Mouse (Mus musculus): ENCODE measurements around the gene Prkch. TPM values are rescaled to one million over a fixed set of nuclear protein-coding genes. Genes with fewer than 3 reads are reported as not detected.

The Prkch gene
- polyA plus RNA-seq, 1 experiment from 2014 or later: 6.4 TPM

GRCm38 (mm10) chr12:73590627-73591276 lies 6.2 kb downstream of the Prkch start:
- peaks cover 4% of the 10 kb centered on the region for H3K27me3 ChIP-seq (replicated peaks; ENCODE audit: control insufficient read depth, insufficient read depth, low read length)
- 70% methylated on average over 15 of the region's 15 CpGs for WGBS
- no peak overlapping the region for H3K4me3 ChIP-seq (ENCODE audit: low read length)
- H3K4me1 ChIP-seq (ENCODE audit: control insufficient read depth, insufficient read depth, low read depth, low read length): 0 out of 2 replicates have a peak, but pooled peaks cover 3% of the 10 kb centered on the region
- no peaks in the 10 kb centered on the region for H3K9me3 ChIP-seq (ENCODE audit: control insufficient read depth, low read length)
- no peak overlapping the region for H3K27ac ChIP-seq (ENCODE audit: low read depth, low read length)
- no peak overlapping the region for H3K9ac ChIP-seq (ENCODE audit: low read depth, low read length)
- no peaks in the 10 kb centered on the region for H3K36me3 ChIP-seq (ENCODE audit: control insufficient read depth, insufficient read depth, low read length)
- ATAC-seq: no peak
- no peak overlapping the region for H3K4me2 ChIP-seq (ENCODE audit: low read length)

DNA sequence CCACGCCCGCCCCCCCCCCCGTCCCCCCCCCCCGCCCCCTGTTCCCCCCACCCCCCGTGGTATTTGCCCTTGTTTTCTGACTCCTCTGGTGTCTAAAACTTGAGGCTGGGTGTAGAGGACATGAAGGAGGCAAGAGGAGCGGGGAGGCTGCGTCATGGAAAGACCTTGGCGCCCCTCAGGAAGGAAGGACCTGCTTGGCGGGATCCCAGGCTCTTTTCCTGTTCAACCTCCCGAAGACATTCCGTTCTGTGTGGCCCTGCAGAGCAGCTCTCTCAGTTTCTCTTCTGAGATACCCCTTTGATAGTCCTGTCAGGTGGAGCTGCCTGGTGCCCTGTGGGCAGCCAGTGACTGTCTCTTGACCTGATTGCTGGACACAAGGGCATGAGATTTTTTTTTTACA lies 7.0 kb downstream of the Prkch start:
- Histone ChIP-seq H3K9ac (ENCODE audit: low read depth, low read length) (no peak overlapping the region), H3K36me3 (ENCODE audit: control insufficient read depth, insufficient read depth, low read length) (no peaks in the 10 kb centered on the region), H3K4me3 (ENCODE audit: low read length) (no peak overlapping the region), H3K4me1 (ENCODE audit: control insufficient read depth, insufficient read depth, low read depth, low read length) (no peaks in the 10 kb centered on the region), H3K4me2 (ENCODE audit: low read length) (no peak overlapping the region), H3K9me3 (ENCODE audit: control insufficient read depth, low read length) (no peaks in the 10 kb centered on the region), H3K27me3 (replicated peaks; ENCODE audit: control insufficient read depth, insufficient read depth, low read length) (peaks cover 4% of the 10 kb centered on the region), H3K27ac (ENCODE audit: low read depth, low read length) (no peak overlapping the region)
- no peak for ATAC-seq
- WGBS: 67% methylated on average over 9 of the region's 11 CpGs

DNA sequence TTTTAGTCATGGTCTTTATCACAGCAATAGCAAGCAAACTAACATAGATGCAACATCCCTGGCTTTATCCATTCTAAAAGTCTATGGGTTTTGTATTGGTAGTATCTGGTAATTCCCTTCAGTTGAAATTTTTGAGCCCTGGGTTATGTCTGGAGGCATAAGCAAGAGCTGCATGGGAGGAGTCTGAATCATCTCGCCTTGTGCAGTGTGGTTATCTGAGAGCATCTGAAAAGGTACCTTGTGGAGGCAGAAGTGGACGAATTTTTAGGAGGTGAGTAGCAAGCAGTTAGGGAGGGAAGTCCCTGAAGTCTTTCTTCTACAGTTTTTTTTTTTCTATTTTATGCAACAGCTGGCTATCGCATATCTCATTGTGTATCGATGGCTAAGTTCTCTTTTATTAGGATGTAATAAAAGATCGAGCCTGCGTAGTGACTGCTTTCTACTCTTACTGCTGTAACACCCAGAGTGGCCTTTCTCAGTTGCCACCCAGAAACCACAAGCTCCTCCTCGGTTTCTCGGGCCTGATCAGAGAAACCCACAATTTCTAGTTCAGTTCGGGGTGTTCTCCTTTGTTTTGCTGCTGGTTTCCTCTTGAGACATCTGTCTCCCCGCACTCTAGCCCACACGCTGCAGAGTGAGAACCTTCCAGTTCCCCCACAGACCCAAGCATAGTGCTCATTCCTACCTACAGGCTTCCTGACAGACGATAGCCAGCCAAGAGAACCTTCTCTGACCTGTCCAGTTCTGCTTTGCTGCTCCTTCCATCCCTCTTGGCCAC lies 8.6 kb downstream of the Prkch start:
- Histone ChIP-seq H3K27ac (ENCODE audit: low read depth, low read length) (no peak overlapping the region), H3K4me2 (ENCODE audit: low read length) (no peak overlapping the region), H3K9ac (ENCODE audit: low read depth, low read length) (no peak overlapping the region), H3K4me3 (ENCODE audit: low read length) (no peak overlapping the region), H3K27me3 (replicated peaks; ENCODE audit: control insufficient read depth, insufficient read depth, low read length) (no peaks in the 10 kb centered on the region), H3K4me1 (ENCODE audit: control insufficient read depth, insufficient read depth, low read depth, low read length) (no peaks in the 10 kb centered on the region), H3K36me3 (ENCODE audit: control insufficient read depth, insufficient read depth, low read length) (no peaks in the 10 kb centered on the region), H3K9me3 (ENCODE audit: control insufficient read depth, low read length) (no peaks in the 10 kb centered on the region)
- no peak for ATAC-seq
- 94% methylated on average over 12 of the region's 12 CpGs for WGBS

GRCm38 (mm10) chr12:73594177-73594745 lies 9.7 kb downstream of the Prkch start:
- H3K9me3 ChIP-seq (ENCODE audit: control insufficient read depth, low read length): no peaks in the 10 kb centered on the region
- H3K4me3 ChIP-seq (ENCODE audit: low read length): no peak overlapping the region
- H3K4me2 ChIP-seq (ENCODE audit: low read length): no peak overlapping the region
- WGBS: 87% methylated on average over 9 of the region's 9 CpGs
- no peaks in the 10 kb centered on the region for H3K36me3 ChIP-seq (ENCODE audit: control insufficient read depth, insufficient read depth, low read length)
- ATAC-seq: no peak
- no peak overlapping the region for H3K27ac ChIP-seq (ENCODE audit: low read depth, low read length)
- H3K27me3 ChIP-seq (replicated peaks; ENCODE audit: control insufficient read depth, insufficient read depth, low read length): no peaks in the 10 kb centered on the region
- no peaks in the 10 kb centered on the region for H3K4me1 ChIP-seq (ENCODE audit: control insufficient read depth, insufficient read depth, low read depth, low read length)
- H3K9ac ChIP-seq (ENCODE audit: low read depth, low read length): no peak overlapping the region

DNA sequence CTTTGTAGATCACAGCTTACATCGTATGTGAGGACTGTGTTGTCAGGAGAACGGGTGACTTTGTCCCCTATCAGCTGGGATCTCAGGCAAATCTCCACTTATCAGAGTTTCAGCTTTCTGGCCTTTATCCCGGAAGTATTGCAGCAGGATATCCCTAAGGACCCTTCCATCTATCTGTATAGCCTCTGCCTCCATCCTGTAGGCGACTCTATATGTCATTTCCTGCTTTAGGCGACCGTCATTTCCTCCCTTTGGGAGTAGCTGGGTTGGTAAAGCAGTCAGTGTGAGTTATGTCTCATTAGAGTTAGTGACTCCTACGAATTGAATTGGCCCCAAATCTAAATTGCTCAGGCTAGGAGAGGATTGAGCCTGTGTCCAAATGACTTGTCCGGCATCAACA lies 10.6 kb downstream of the Prkch start:
- Histone ChIP-seq H3K9ac (ENCODE audit: low read depth, low read length) (no peak overlapping the region), H3K4me2 (ENCODE audit: low read length) (no peak overlapping the region), H3K4me3 (ENCODE audit: low read length) (no peak overlapping the region), H3K27me3 (replicated peaks; ENCODE audit: control insufficient read depth, insufficient read depth, low read length) (no peaks in the 10 kb centered on the region), H3K27ac (ENCODE audit: low read depth, low read length) (no peak overlapping the region), H3K9me3 (ENCODE audit: control insufficient read depth, low read length) (no peaks in the 10 kb centered on the region), H3K4me1 (ENCODE audit: control insufficient read depth, insufficient read depth, low read depth, low read length) (no peaks in the 10 kb centered on the region), H3K36me3 (ENCODE audit: control insufficient read depth, insufficient read depth, low read length) (no peaks in the 10 kb centered on the region)
- ATAC-seq: no peak
- 81% methylated on average over 8 of the region's 8 CpGs for WGBS

DNA sequence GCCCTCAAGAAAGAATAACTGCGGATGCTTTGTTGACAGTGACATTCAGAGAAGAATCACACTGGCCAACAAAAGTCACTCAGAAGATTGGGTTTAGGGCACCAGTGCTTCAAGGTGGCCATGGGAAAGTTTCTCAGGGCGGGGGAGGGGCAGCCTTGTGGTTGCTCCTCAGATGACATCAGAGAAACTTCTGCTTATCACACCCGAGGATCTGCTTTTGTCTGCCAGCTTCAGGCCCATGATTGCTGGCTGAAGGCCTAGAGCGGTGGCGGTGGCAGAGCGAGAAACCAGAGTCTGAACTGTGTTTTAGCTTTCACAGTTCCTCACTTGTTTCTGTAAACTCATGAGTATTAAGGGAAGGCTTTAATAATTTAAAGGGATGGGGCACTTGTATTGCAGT lies 13.6 kb downstream of the Prkch start:
- Histone ChIP-seq H3K9me3 (ENCODE audit: control insufficient read depth, low read length) (no peaks in the 10 kb centered on the region), H3K27ac (ENCODE audit: low read depth, low read length) (no peak overlapping the region), H3K4me3 (ENCODE audit: low read length) (no peak overlapping the region), H3K9ac (ENCODE audit: low read depth, low read length) (no peak overlapping the region), H3K4me2 (ENCODE audit: low read length) (no peak overlapping the region), H3K4me1 (ENCODE audit: control insufficient read depth, insufficient read depth, low read depth, low read length) (no peaks in the 10 kb centered on the region), H3K27me3 (replicated peaks; ENCODE audit: control insufficient read depth, insufficient read depth, low read length) (no peaks in the 10 kb centered on the region), H3K36me3 (ENCODE audit: control insufficient read depth, insufficient read depth, low read length) (no peaks in the 10 kb centered on the region)
- WGBS: 62% methylated on average over 6 of the region's 6 CpGs
- ATAC-seq: no peak

DNA sequence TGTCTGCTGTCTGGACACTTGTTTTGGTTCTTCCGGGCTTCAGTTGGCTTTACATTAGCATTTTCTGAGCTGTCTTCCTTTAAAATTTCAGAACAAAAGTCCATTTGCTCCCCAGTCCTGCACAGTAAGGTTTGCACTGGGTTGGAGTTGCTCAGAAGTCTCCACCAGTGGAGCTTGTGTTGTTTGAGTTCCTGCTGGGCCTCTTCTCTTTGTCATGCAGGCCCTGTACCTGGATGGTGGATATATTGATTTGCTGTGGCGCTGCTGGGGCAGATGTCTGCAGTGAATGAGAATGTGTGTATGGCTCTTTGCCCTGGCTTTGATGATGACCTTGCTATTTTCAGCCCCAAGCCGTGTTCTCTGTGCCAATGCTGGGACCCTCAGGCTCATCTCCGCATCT lies 15.9 kb downstream of the Prkch start:
- H3K36me3 ChIP-seq (ENCODE audit: control insufficient read depth, insufficient read depth, low read length): no peaks in the 10 kb centered on the region
- H3K4me2 ChIP-seq (ENCODE audit: low read length): no peak overlapping the region
- H3K4me1 ChIP-seq (ENCODE audit: control insufficient read depth, insufficient read depth, low read depth, low read length): no peaks in the 10 kb centered on the region
- H3K27me3 ChIP-seq (replicated peaks; ENCODE audit: control insufficient read depth, insufficient read depth, low read length): no peaks in the 10 kb centered on the region
- H3K9me3 ChIP-seq (ENCODE audit: control insufficient read depth, low read length): no peaks in the 10 kb centered on the region
- no peak overlapping the region for H3K9ac ChIP-seq (ENCODE audit: low read depth, low read length)
- no peak overlapping the region for H3K27ac ChIP-seq (ENCODE audit: low read depth, low read length)
- WGBS: 61% methylated on average over 4 of the region's 4 CpGs
- H3K4me3 ChIP-seq (ENCODE audit: low read length): no peak overlapping the region
- no peak for ATAC-seq

- Histone ChIP-seq H3K27ac (ENCODE audit: low read depth, low read length) (no peak overlapping the region), H3K4me1 (ENCODE audit: control insufficient read depth, insufficient read depth, low read depth, low read length) (no peaks in the 10 kb centered on the region), H3K27me3 (replicated peaks; ENCODE audit: control insufficient read depth, insufficient read depth, low read length) (no peaks in the 10 kb centered on the region), H3K4me2 (ENCODE audit: low read length) (no peak overlapping the region), H3K4me3 (ENCODE audit: low read length) (no peak overlapping the region), H3K36me3 (ENCODE audit: control insufficient read depth, insufficient read depth, low read length) (no peaks in the 10 kb centered on the region), H3K9me3 (ENCODE audit: control insufficient read depth, low read length) (no peaks in the 10 kb centered on the region), H3K9ac (ENCODE audit: low read depth, low read length) (no peak overlapping the region)
- WGBS: 91% methylated on average over 7 of the region's 7 CpGs
- ATAC-seq: no peak
Measured at GRCm38 (mm10) chr12:73602974-73603373, 18.4 kb downstream of the Prkch start.

DNA sequence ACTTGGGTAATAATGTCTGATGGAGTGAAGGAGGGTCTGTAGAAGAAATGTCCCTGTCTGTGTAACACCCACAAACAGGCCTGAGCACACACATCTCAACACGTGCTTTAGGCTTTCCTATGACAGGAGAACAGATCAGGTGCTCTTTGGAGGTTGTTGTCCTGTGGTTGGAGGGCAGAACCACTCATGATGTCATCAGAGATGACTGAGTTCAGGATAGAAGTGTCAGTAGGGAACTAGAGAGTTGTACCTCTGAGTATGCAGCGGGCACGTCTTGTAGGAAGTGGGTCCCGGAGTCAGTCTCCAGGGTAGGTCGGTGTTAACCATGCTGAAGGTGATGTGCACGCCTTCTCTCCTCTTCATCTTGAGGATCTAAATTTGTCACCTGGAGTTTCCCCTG lies 19.1 kb downstream of the Prkch start:
- no peak overlapping the region for H3K4me2 ChIP-seq (ENCODE audit: low read length)
- H3K27ac ChIP-seq (ENCODE audit: low read depth, low read length): no peak overlapping the region
- no peaks in the 10 kb centered on the region for H3K4me1 ChIP-seq (ENCODE audit: control insufficient read depth, insufficient read depth, low read depth, low read length)
- no peak overlapping the region for H3K9ac ChIP-seq (ENCODE audit: low read depth, low read length)
- H3K9me3 ChIP-seq (ENCODE audit: control insufficient read depth, low read length): no peaks in the 10 kb centered on the region
- no peaks in the 10 kb centered on the region for H3K27me3 ChIP-seq (replicated peaks; ENCODE audit: control insufficient read depth, insufficient read depth, low read length)
- no peaks in the 10 kb centered on the region for H3K36me3 ChIP-seq (ENCODE audit: control insufficient read depth, insufficient read depth, low read length)
- no peak for ATAC-seq
- WGBS: 98% methylated on average over 6 of the region's 6 CpGs
- no peak overlapping the region for H3K4me3 ChIP-seq (ENCODE audit: low read length)

All from hindbrain, embryonic 16.5 days (tissue).